Mouse (Mus musculus) bone marrow, adult 2 months (tissue): Measurements from ENCODE around the gene Zc3h14.

Experiments
- CTCF ChIP-seq: fragments of 200-500 bp; IDR thresholded peaks from 2 replicates; pipeline ENCODE4 v1.5.1; 2011; ENCODE audit warnings: low read length, control low read depth; ENCODE audit not compliant: control insufficient read depth, insufficient read depth
- POLR2A ChIP-seq: fragments of 200-500 bp; IDR thresholded peaks from 2 replicates; pipeline ENCODE4 v1.6.1; 2011; ENCODE audit warnings: low read depth, mild to moderate bottlenecking, control low read depth, low read length, borderline replicate concordance; ENCODE audit not compliant: control insufficient read depth

DNA sequence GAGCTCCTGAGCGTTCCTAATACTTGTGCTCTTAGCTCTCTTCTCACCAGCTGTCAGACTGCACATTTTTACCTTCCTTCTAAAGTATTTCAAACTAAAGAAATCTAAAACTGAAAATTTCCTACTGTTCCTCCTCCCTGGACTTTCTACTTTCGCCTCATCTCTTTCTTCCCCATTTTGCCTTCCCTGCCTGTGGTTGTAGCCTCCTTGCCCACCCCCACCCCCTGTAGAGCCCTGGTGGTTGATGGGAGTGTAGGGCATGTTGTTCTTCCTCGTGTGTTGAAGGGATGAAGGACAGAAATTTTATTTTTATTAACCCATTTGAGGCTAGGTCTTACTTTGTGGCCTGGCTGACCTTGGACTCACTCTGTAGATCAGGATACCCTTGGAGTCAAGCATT lies 30.7 kb downstream of the Zc3h14 start:
- no peak for TF ChIP-seq CTCF
- no peak for TF ChIP-seq POLR2A
